Mouse (Mus musculus) E14TG2a.4 (cell line): Measurements from ENCODE around the gene Asb1.

Experiments
- H3K27me3 ChIP-seq: 2 replicates; pipeline ENCODE4 v1.6.1; 2014; ENCODE audit warnings: low read length, control low read depth; ENCODE audit not compliant: insufficient read depth
- H3K36me3 ChIP-seq: 2 replicates; pipeline ENCODE4 v1.6.1; 2014; ENCODE audit warnings: low read length, control low read depth; ENCODE audit not compliant: insufficient read depth
- H3K4me1 ChIP-seq: replicated peaks from 2 replicates; pipeline ENCODE4 v1.6.1; 2014; ENCODE audit warnings: low read depth, low read length, control low read depth
- H3K4me3 ChIP-seq: replicated peaks from 2 replicates; pipeline ENCODE4 v1.5.1; 2014; ENCODE audit warnings: mild to moderate bottlenecking, low read length
- H3K9me3 ChIP-seq: 2 replicates; pipeline ENCODE4 v1.6.1; 2014; ENCODE audit warnings: low read length, control low read depth
- CTCF ChIP-seq: conservative IDR thresholded peaks from 2 replicates; pipeline ENCODE4 v1.5.1; 2014; ENCODE audit warnings: low read length
- NANOG ChIP-seq: IDR thresholded peaks from 2 replicates; pipeline ENCODE4 v1.6.1; 2014; ENCODE audit warnings: borderline replicate concordance, low read length, mixed read lengths
- POU5F1 ChIP-seq: IDR thresholded peaks from 2 replicates; pipeline ENCODE4 v1.6.1; 2014; ENCODE audit warnings: low read length, borderline replicate concordance

The Asb1 gene

GRCm38 (mm10) chr1:91540271-91540826, at the start of gene Asb1:
Asb1 (plus strand) TSS chr1:91540544.
- Histone ChIP-seq H3K27me3 (no peaks in the 10 kb centered on the region), H3K36me3 (peaks cover 13% of the 10 kb centered on the region), H3K4me1 (peaks cover 58% of the 10 kb centered on the region), H3K9me3 (no peaks in the 10 kb centered on the region), H3K4me3 (peak within 1 kb of the TSS; percentile 98)
- no peak for TF ChIP-seq CTCF
- no peak for TF ChIP-seq POU5F1
- no peak for TF ChIP-seq NANOG

- Histone ChIP-seq H3K4me1 (peaks cover 28% of the 10 kb centered on the region), H3K4me3 (no peak overlapping the region), H3K36me3 (0 out of 2 replicates have a peak, but pooled peaks cover 1% of the 10 kb centered on the region), H3K27me3 (peaks cover 3% of the 10 kb centered on the region; the same call in 1 of the 2 replicates), H3K9me3 (no peaks in the 10 kb centered on the region)
- no peak for TF ChIP-seq CTCF
- TF ChIP-seq NANOG: no peak
- no peak for TF ChIP-seq POU5F1
These were observed 47.6 kb upstream of the Asb1 start for GRCm38 (mm10) chr1:91492740-91493139.

- H3K9me3 ChIP-seq: no peaks in the 10 kb centered on the region
- H3K36me3 ChIP-seq: peaks cover 6% of the 10 kb centered on the region; the same call in 1 of the 2 replicates
- peak overlapping the region; percentile 90 for H3K4me3 ChIP-seq
- H3K27me3 ChIP-seq: no peaks in the 10 kb centered on the region
- TF ChIP-seq CTCF (no peak), NANOG (no peak), POU5F1 (no peak)
- H3K4me1 ChIP-seq: peaks cover 28% of the 10 kb centered on the region
These were observed 46.4 kb upstream of the Asb1 start for GRCm38 (mm10) chr1:91493938-91494337.

- no peaks in the 10 kb centered on the region for H3K9me3 ChIP-seq
- peaks cover 28% of the 10 kb centered on the region for H3K4me1 ChIP-seq
- TF ChIP-seq NANOG (no peak), POU5F1 (no peak), CTCF (no peak)
- no peaks in the 10 kb centered on the region for H3K27me3 ChIP-seq
- H3K36me3 ChIP-seq: peaks cover 11% of the 10 kb centered on the region; the same call in 1 of the 2 replicates
- peak within 1 kb of the TSS; percentile 90 for H3K4me3 ChIP-seq
These were observed 45.7 kb upstream of the Asb1 start, which contains the start of gene Traf3ip1 for GRCm38 (mm10) chr1:91494457-91495140. Traf3ip1 (plus strand) TSS chr1:91494647.

GRCm38 (mm10) chr1:91495321-91495720, 45.0 kb upstream of the Asb1 start:
- H3K4me1 ChIP-seq: peaks cover 28% of the 10 kb centered on the region
- H3K36me3 ChIP-seq: peaks cover 18% of the 10 kb centered on the region
- TF ChIP-seq NANOG: no peak
- no peak for TF ChIP-seq POU5F1
- TF ChIP-seq CTCF: no peak
- peak overlapping the region; percentile 90 for H3K4me3 ChIP-seq
- no peaks in the 10 kb centered on the region for H3K9me3 ChIP-seq
- H3K27me3 ChIP-seq: no peaks in the 10 kb centered on the region

DNA sequence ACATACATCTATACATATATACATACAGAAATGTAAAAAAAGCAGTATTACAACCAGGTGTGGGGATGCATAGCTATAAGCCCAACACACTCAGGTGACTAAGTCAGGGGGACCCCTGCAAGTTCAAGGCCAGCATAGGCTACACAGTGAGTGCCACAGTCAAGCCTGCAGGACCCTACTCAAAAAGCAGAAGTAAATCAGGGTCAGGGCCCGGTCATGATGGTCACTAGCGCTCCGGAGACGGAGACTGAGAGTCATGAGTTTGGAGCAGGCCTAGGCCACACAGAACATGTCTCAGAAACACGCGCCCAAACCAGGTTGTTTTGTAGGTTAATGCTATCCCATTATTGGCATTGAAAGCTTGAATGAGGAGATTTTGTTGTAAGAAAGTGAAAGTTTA, 41.8 kb upstream of the Asb1 start:
- peaks cover 50% of the 10 kb centered on the region for H3K36me3 ChIP-seq
- TF ChIP-seq CTCF: no peak
- TF ChIP-seq NANOG: no peak
- H3K4me1 ChIP-seq: peaks cover 18% of the 10 kb centered on the region
- no peaks in the 10 kb centered on the region for H3K27me3 ChIP-seq
- no peaks in the 10 kb centered on the region for H3K9me3 ChIP-seq
- no peak overlapping the region for H3K4me3 ChIP-seq

- peaks cover 74% of the 10 kb centered on the region for H3K36me3 ChIP-seq
- peaks cover 21% of the 10 kb centered on the region for H3K4me1 ChIP-seq
- H3K9me3 ChIP-seq: no peaks in the 10 kb centered on the region
- TF ChIP-seq POU5F1 (no peak), NANOG (no peak), CTCF (no peak)
- no peak overlapping the region for H3K4me3 ChIP-seq
- H3K27me3 ChIP-seq: no peaks in the 10 kb centered on the region
These were observed 35.7 kb upstream of the Asb1 start for GRCm38 (mm10) chr1:91504615-91505014.

GRCm38 (mm10) chr1:91514916-91515315, 25.4 kb upstream of the Asb1 start:
- TF ChIP-seq NANOG: no peak
- 0 out of 2 replicates have a peak, but pooled peaks have one; percentile 4 for TF ChIP-seq CTCF
- peaks cover 73% of the 10 kb centered on the region for H3K36me3 ChIP-seq
- no peak overlapping the region for H3K4me3 ChIP-seq
- no peaks in the 10 kb centered on the region; the same call in 1 of the 2 replicates for H3K4me1 ChIP-seq
- no peaks in the 10 kb centered on the region for H3K9me3 ChIP-seq
- no peaks in the 10 kb centered on the region for H3K27me3 ChIP-seq

- no peak for TF ChIP-seq POU5F1
- no peak for TF ChIP-seq CTCF
- TF ChIP-seq NANOG: no peak
- H3K27me3 ChIP-seq: no peaks in the 10 kb centered on the region
- no peaks in the 10 kb centered on the region for H3K9me3 ChIP-seq
- H3K4me3 ChIP-seq: no peak overlapping the region
- H3K4me1 ChIP-seq: no peaks in the 10 kb centered on the region; the same call in 1 of the 2 replicates
- peaks cover 73% of the 10 kb centered on the region for H3K36me3 ChIP-seq
These were observed 24.7 kb upstream of the Asb1 start for GRCm38 (mm10) chr1:91515642-91516041.
